Mouse (Mus musculus): ENCODE data around the gene Slc50a1.

Gene Slc50a1

GRCm38 (mm10) chr3:89270051-89270755 is at the start of gene Slc50a1:
Gene Slc50a1 (minus strand): TSS chr3:89270570.
- peak; percentile 89 for DNase-seq

- DNase-seq = peak; percentile 71
Measured at GRCm38 (mm10) chr3:89319591-89320350, 49.4 kb upstream of the Slc50a1 start.

GRCm38 (mm10) chr3:89318971-89319590 is 48.7 kb upstream of the Slc50a1 start:
- no peak for DNase-seq

GRCm38 (mm10) chr3:89318316-89318715 is 47.9 kb upstream of the Slc50a1 start:
- no peak for DNase-seq

GRCm38 (mm10) chr3:89317246-89317645 is 46.9 kb upstream of the Slc50a1 start:
- DNase-seq = no peak

- peak; percentile 80 for DNase-seq
Measured at GRCm38 (mm10) chr3:89316833-89317232, 46.5 kb upstream of the Slc50a1 start.

- DNase-seq = no peak
Measured at GRCm38 (mm10) chr3:89315930-89316831, 45.8 kb upstream of the Slc50a1 start.

- peak; percentile 89 for DNase-seq
Measured at GRCm38 (mm10) chr3:89315195-89315929, 45.0 kb upstream of the Slc50a1 start.

- DNase-seq = no peak
Measured at GRCm38 (mm10) chr3:89314791-89315190, 44.4 kb upstream of the Slc50a1 start.

GRCm38 (mm10) chr3:89314340-89314739 is 44.0 kb upstream of the Slc50a1 start:
- no peak for DNase-seq

GRCm38 (mm10) chr3:89308089-89308488 is 37.7 kb upstream of the Slc50a1 start:
- DNase-seq = peak; percentile 39

- DNase-seq = no peak
Measured at GRCm38 (mm10) chr3:89305551-89306325, 35.4 kb upstream of the Slc50a1 start.

- no peak for DNase-seq
Measured at GRCm38 (mm10) chr3:89305105-89305504, 34.7 kb upstream of the Slc50a1 start.

GRCm38 (mm10) chr3:89304440-89304839 is 34.1 kb upstream of the Slc50a1 start:
- DNase-seq = no peak

- no peak for DNase-seq
Measured at GRCm38 (mm10) chr3:89300514-89300913, 30.1 kb upstream of the Slc50a1 start.

- DNase-seq = no peak
Measured at GRCm38 (mm10) chr3:89300071-89300470, 29.7 kb upstream of the Slc50a1 start.

- DNase-seq = no peak
Measured at GRCm38 (mm10) chr3:89299499-89299898, 29.1 kb upstream of the Slc50a1 start.

- DNase-seq = no peak
Measured at GRCm38 (mm10) chr3:89298908-89299307, 28.5 kb upstream of the Slc50a1 start.

- no peak for DNase-seq
Measured at GRCm38 (mm10) chr3:89296761-89297396, 26.5 kb upstream of the Slc50a1 start.

GRCm38 (mm10) chr3:89295685-89296230 is 25.4 kb upstream of the Slc50a1 start:
- DNase-seq = no peak

Measured in right cerebral cortex, postnatal 4 days (tissue).